Mouse (Mus musculus) right cerebral cortex, postnatal 10 days (tissue): Measurements from ENCODE around the gene Olfr819.
"Not testable (repeated sequence)": the region's sequence is repeated elsewhere in the genome, so short reads cannot be mapped to it uniquely, and the experiment has no call there.

Experiments used
- DNase-seq, 2 experiments: peaks; one replicate each; pipeline ENCODE4 v3.0.0; 2021; ENCODE audit warnings: low spot score in 2 of 2

The Olfr819 gene

DNA sequence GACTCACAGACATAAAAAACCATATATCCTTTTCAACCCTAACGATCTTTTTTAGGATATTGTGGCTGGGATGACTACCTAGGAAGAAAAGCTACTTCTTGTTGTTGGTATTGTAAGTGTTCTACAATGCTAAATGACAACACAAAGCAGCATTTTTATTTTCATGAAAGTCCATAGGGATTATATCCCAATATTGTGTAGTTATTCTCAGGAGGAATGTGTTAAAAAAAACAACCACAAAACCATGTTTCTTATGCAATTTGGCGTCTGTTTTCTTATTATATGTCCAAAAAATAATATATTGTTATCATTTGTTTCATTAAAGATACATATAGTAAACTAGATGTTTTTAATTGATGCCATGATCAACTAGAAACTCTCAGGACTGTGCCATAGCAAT, at the start of gene Olfr819:
Gene Olfr819, minus strand, starts transcription at position 101 of the 400 bp plus-strand sequence.
- DNase-seq: not testable (repeated sequence)

DNA sequence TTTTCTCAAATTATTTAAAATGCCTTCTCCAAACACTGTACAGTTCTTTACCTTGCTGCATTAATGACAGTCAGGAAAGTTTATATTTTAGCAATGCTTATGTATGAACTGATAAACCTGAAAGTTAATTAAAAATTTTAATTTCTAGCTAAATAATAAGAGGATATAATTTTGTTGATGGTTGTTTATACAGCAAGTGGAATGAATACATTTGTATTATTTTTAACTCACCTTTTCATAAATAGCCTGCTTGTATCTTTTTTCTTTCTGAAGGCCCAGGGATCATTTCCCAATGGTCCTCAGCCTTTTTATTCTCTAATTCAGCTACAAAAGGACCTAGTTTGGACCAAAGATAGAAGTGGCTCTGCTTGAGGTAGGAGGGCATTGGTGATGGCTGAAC, 45.3 kb upstream of the Olfr819 start, which contains the start of gene Olfr820:
Gene Olfr820, plus strand, starts transcription at position 301 of the 400 bp plus-strand sequence.
- no peak for DNase-seq

DNA sequence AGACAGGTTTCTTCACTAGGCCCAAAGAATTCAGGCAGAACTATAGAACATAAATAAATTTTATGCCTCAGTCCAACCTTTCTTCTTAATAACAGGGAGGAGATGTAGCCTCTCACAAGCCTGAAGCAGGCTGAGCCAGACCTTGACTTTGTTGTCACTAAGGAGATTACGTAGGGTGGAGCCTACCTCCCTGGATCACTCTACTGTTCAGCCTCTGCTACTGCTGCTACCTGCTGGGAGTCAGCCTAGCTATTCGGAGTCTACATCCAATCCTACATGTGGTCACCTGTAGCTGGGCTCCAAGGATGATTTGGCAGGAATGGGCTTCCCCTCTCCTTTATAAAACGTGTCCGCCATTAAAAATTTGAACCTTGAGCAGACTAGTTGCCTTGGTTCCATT, 38.3 kb upstream of the Olfr819 start:
- DNase-seq: not testable (repeated sequence)

- DNase-seq: not testable (repeated sequence)
Measured at GRCm38 (mm10) chr10:130004104-130004503, 37.0 kb upstream of the Olfr819 start.

DNA sequence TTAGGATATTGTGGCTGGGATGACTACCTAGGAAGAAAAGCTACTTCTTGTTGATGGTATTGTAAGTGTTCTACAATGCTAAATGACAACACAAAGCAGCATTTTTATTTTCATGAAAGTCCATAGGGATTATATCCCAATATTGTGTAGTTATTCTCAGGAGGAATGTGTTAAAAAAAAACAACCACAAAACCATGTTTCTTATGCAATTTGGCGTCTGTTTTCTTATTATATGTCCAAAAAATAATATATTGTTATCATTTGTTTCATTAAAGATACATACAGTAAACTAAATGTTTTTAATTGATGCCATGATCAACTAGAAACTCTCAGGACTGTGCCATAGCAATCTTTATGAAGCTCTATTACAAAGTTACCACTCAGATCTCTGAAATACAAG, 17.9 kb upstream of the Olfr819 start, which contains the start of gene Gm10310:
Gene Gm10310, minus strand, starts transcription at position 101 of the 400 bp plus-strand sequence.
- DNase-seq: not testable (repeated sequence)

GRCm38 (mm10) chr10:129981867-129982266, 14.8 kb upstream of the Olfr819 start:
- DNase-seq: not testable (repeated sequence)

DNA sequence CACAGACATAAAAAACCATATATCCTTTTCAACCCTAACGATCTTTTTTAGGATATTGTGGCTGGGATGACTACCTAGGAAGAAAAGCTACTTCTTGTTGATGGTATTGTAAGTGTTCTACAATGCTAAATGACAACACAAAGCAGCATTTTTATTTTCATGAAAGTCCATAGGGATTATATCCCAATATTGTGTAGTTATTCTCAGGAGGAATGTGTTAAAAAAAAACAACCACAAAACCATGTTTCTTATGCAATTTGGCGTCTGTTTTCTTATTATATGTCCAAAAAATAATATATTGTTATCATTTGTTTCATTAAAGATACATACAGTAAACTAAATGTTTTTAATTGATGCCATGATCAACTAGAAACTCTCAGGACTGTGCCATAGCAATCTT, 9.0 kb upstream of the Olfr819 start, which contains the start of gene Olfr247:
Gene Olfr247, minus strand, starts transcription at position 101 of the 400 bp plus-strand sequence.
- not testable (repeated sequence) for DNase-seq

DNA sequence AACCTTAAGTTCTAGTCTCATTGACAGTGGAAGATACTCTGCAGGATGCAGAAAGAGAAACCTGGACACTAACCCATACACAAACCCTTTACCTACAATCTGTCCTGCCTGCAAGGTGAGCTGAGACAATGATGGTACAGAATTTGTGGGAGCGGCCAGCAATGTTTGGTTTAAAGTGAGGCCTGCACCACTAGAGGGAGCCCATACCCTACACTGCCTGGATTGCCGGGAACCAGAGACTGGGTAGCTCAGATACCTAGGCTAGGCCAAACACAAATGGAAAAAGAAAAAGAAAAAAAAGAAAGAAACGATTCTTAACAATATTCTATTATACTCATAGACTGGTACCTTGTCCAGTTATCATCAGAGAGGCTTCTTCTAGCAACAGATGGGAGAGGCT, 5.9 kb upstream of the Olfr819 start:
- not testable (repeated sequence) for DNase-seq

DNA sequence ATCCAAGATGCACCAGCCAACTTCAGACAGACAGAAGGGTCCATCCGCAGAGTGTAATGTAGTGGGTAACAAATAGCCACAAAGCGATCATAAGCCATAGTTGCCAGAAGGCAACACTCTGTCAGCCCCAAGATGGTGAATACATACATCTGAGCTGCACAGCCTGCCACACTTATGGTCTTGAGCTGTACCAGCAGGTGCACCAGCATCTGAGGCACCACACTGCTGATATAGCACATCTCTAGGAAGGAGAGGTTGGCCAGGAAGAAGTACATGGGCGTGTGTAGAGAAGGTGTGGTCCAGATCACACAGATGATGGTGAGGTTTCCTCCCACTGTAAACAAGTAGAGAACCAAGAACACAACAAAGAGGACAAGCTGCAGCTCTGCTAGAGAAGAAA, 834 bp downstream of the Olfr819 start:
- not testable (repeated sequence) for DNase-seq

- DNase-seq: no peak
Measured at GRCm38 (mm10) chr10:129949000-129949399, 18.1 kb downstream of the Olfr819 start, which contains the start of gene Olfr818. Gene Olfr818 (minus strand): TSS chr10:129949100.

GRCm38 (mm10) chr10:129915497-129915896, 51.6 kb downstream of the Olfr819 start, which contains the start of gene Olfr816:
Gene Olfr816 (minus strand): TSS chr10:129915597.
- no peak for DNase-seq
